Mouse (Mus musculus): ENCODE measurements at regions not wholly inside any gene's neighbourhood (a gene's known extent, or its start where the extent isn't known, plus 50 kb on each side); places are given as distances from the start of the nearest gene placed in this dataset.

DNA sequence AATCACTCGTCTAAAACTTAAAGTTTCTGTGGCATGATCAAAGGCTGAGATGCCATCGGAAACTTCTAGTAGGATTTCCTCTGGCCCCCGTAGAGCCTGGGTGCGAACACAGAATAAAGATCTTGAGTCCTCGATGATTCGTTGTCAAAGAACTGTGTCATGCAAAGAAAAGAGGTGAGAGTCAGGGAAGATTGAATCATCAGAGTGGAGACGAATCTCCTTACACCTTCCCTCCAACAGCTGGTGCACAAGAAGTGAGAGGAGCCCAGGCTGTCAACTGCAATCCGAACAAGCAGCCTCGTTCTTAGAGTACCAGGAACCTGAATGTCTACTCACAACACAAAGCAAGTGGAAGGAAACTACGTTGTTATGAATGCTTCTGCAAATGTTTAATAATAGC lies 52.7 kb upstream of the Atp2b1 start:
- no peak for DNase-seq

- DNase-seq, result no peak
Measured at GRCm38 (mm10) chr10:98862712-98863111, 51.5 kb upstream of the Atp2b1 start.

GRCm38 (mm10) chr10:98864384-98864783 lies 49.8 kb upstream of the Atp2b1 start:
- no peak for DNase-seq
